Mouse (Mus musculus) limb, embryonic 14.5 days (tissue): ENCODE results near the gene Taar6. TPM values are rescaled to one million over a fixed set of nuclear protein-coding genes. Genes with fewer than 3 reads are reported as not detected.

Experiments
- ATAC-seq: fragments of 200-750 bp; cut with Nextera tagmentation; 2 replicates; pipeline ENCODE4 v1.8.0; 2017; ENCODE audit warnings: low read depth, moderate number of reproducible peaks, moderate TSS enrichment; ENCODE audit not compliant: low FRiP score
- DNase-seq: peaks from one replicate; pipeline ENCODE4 v3.0.0-alpha.2; 2015; ENCODE audit warnings: low spot score
- H3K27ac ChIP-seq: fragments of 300-500 bp; sonication (generic); replicated peaks from 2 replicates; pipeline ENCODE4 v1.5.1; 2014; ENCODE audit warnings: low read depth, mild to moderate bottlenecking, low read length, moderate library complexity, mixed read lengths
- H3K27me3 ChIP-seq: fragments of 300-500 bp; sonication (generic); 2 replicates; pipeline ENCODE4 v1.6.1; 2014; ENCODE audit warnings: low read length, mixed read lengths; ENCODE audit not compliant: control insufficient read depth, insufficient read depth
- H3K36me3 ChIP-seq: fragments of 300-500 bp; sonication (generic); 2 replicates; pipeline ENCODE4 v1.6.1; 2014; ENCODE audit warnings: mild to moderate bottlenecking, low read length, moderate library complexity, mixed read lengths; ENCODE audit not compliant: control insufficient read depth, insufficient read depth
- H3K4me1 ChIP-seq: fragments of 300-500 bp; sonication (generic); 2 replicates; pipeline ENCODE4 v1.6.1; 2014; ENCODE audit warnings: antibody characterized with exemption, low read length, mixed read lengths; ENCODE audit not compliant: control insufficient read depth, insufficient read depth
- H3K4me2 ChIP-seq: fragments of 300-500 bp; sonication (generic); replicated peaks from 2 replicates; pipeline ENCODE4 v1.6.1; 2014; ENCODE audit warnings: low read depth, mild to moderate bottlenecking, low read length, moderate library complexity; ENCODE audit not compliant: severe bottlenecking
- H3K4me3 ChIP-seq: fragments of 300-500 bp; sonication (generic); replicated peaks from 2 replicates; pipeline ENCODE4 v1.5.1; 2014; ENCODE audit warnings: low read length
- H3K9ac ChIP-seq: fragments of 300-500 bp; sonication (generic); 2 replicates; pipeline ENCODE4 v1.6.1; 2014; ENCODE audit warnings: mild to moderate bottlenecking, low read depth, low read length, moderate library complexity; ENCODE audit not compliant: severe bottlenecking
- H3K9me3 ChIP-seq: fragments of 300-500 bp; sonication (generic); 2 replicates; pipeline ENCODE4 v1.6.1; 2016; ENCODE audit warnings: low read length; ENCODE audit not compliant: control insufficient read depth
- POLR2A ChIP-seq: fragments of 200-500 bp; IDR thresholded peaks from 2 replicates; pipeline ENCODE4 v1.8.0; 2012; ENCODE audit warnings: inconsistent platforms, mild to moderate bottlenecking, moderate library complexity, borderline replicate concordance; ENCODE audit not compliant: insufficient read depth, insufficient read length; ENCODE audit errors: extremely low read depth
- WGBS: fragments of 180-500 bp; shearing (Covaris S2); extraction: QIAGEN DNeasy Blood & Tissue Kit; methylation state at CpG from one replicate; pipeline ENCODE4 v1.1.7; 2014; 5-methylcytosine and 5-hydroxymethylcytosine counted together
- polyA plus RNA-seq, 2 experiments: library from polyadenylated mRNA; depleted of rRNA in 1 of 2; stranded (reverse) in 1 of 2; unstranded in 1 of 2; fragments of >200 nt; fragmentation: Nextera tagmentation in 1 of 2; extraction: Ambion mirVana in 1 of 2; gene quantifications; 2 replicates each; pipeline versions ENCODE4 v1.2.1 to v1.2.3; 2012 to 2014

Taar6 gene
- polyA plus RNA-seq, 2 experiments, result not detected

DNA sequence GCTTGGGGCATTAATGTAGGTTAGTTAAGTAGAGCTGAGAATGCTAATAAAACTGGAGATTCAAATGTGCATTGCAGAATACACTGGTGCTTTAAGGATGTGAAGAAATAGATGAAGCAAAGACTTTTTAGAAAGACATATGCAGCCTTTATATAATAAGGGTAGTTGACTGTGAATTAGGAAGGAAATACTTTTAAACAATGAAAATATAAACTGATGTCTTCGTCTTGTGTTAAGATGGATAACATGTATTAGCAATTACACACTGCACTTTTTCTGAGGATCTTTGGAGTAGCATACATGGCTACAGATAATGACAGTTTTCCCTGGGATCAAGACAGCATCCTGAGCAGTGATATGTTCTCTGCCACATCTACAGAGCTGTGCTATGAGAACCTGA lies 14.2 kb upstream of the Taar6 start, which contains the start of gene Taar7b:
TSS of gene Taar7b (plus strand) at position 301 of the 400 bp plus-strand sequence.
- H3K36me3 ChIP-seq, result no peaks in the 10 kb centered on the region
- WGBS, result 78% methylated on average over 1 of the region's 1 CpGs
- no peaks in the 10 kb centered on the region for H3K9me3 ChIP-seq
- H3K4me2 ChIP-seq, result no peak within 1 kb of the TSS
- no peak for DNase-seq
- no peaks in the 10 kb centered on the region for H3K4me1 ChIP-seq
- no peak for TF ChIP-seq POLR2A
- ATAC-seq, result no peak
- no peak within 1 kb of the TSS for H3K9ac ChIP-seq
- H3K27ac ChIP-seq, result no peak within 1 kb of the TSS
- H3K27me3 ChIP-seq, result no peaks in the 10 kb centered on the region
- no peak within 1 kb of the TSS for H3K4me3 ChIP-seq

GRCm38 (mm10) chr10:23993381-23993780 lies 7.9 kb upstream of the Taar6 start, which contains the start of gene Taar7a:
Gene Taar7a (minus strand): TSS chr10:23993481.
- 82% methylated on average over 3 of the region's 3 CpGs for WGBS
- Histone ChIP-seq H3K4me2 (no peak within 1 kb of the TSS), H3K27me3 (no peaks in the 10 kb centered on the region), H3K4me3 (no peak within 1 kb of the TSS), H3K27ac (no peak within 1 kb of the TSS), H3K9me3 (no peaks in the 10 kb centered on the region), H3K36me3 (no peaks in the 10 kb centered on the region), H3K9ac (no peak within 1 kb of the TSS), H3K4me1 (no peaks in the 10 kb centered on the region)
- no peak for ATAC-seq
- no peak for DNase-seq
- TF ChIP-seq POLR2A, result no peak

GRCm38 (mm10) chr10:23986419-23986818 lies 973 bp upstream of the Taar6 start:
- Histone ChIP-seq H3K4me1 (no peaks in the 10 kb centered on the region), H3K36me3 (no peaks in the 10 kb centered on the region), H3K9ac (no peak overlapping the region), H3K27ac (no peak overlapping the region), H3K27me3 (no peaks in the 10 kb centered on the region), H3K9me3 (no peaks in the 10 kb centered on the region), H3K4me3 (no peak overlapping the region), H3K4me2 (no peak overlapping the region)
- ATAC-seq (no peak), DNase-seq (no peak)
- WGBS, result 75% methylated on average over 5 of the region's 5 CpGs
- no peak for TF ChIP-seq POLR2A

GRCm38 (mm10) chr10:23978901-23979705 lies 6.3 kb downstream of the Taar6 start:
- WGBS, result 42% methylated on average over 16 of the region's 16 CpGs
- no peak for TF ChIP-seq POLR2A
- no peak overlapping the region for H3K4me3 ChIP-seq
- ATAC-seq (peak; percentile 60), DNase-seq (peak; percentile 54)
- no peak overlapping the region for H3K27ac ChIP-seq
- no peak overlapping the region for H3K4me2 ChIP-seq
- no peaks in the 10 kb centered on the region for H3K9me3 ChIP-seq
- no peak overlapping the region for H3K9ac ChIP-seq
- H3K36me3 ChIP-seq, result no peaks in the 10 kb centered on the region
- H3K4me1 ChIP-seq, result no peaks in the 10 kb centered on the region
- H3K27me3 ChIP-seq, result no peaks in the 10 kb centered on the region

DNA sequence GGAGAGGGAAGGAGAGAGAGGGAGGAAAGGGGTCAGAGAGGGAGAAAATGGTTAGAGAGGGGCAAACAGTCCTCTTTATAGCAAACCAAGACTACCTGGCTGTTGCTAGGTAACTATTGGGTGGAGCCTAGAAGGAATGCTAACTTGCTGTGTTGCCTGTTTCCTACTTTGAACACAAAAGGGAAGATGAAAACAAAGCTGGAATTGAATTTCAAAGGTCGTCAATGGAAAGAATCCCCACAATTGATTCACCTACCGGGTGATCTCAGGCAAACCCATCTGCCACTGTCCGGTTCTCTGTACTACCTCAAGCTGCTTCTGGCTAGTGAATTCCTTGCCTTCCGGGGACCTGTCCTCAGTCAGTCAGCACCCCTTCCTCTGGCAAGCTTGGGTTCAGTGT lies 7.5 kb downstream of the Taar6 start:
- Histone ChIP-seq H3K36me3 (no peaks in the 10 kb centered on the region), H3K4me2 (no peak overlapping the region), H3K9me3 (no peaks in the 10 kb centered on the region), H3K4me3 (no peak overlapping the region), H3K9ac (no peak overlapping the region), H3K27ac (no peak overlapping the region), H3K4me1 (no peaks in the 10 kb centered on the region), H3K27me3 (no peaks in the 10 kb centered on the region)
- no peak for ATAC-seq
- 55% methylated on average over 4 of the region's 4 CpGs for WGBS
- no peak for TF ChIP-seq POLR2A
- no peak for DNase-seq
